Mouse (Mus musculus) brain, embryonic 14.5 days (tissue): ENCODE results near the gene Samhd1.

Experiments used
- CTCF ChIP-seq: fragments of 200-500 bp; IDR thresholded peaks from 2 replicates; pipeline ENCODE4 v1.5.1; 2012; ENCODE audit warnings: inconsistent platforms, mild to moderate bottlenecking, moderate library complexity, borderline replicate concordance; ENCODE audit not compliant: insufficient read depth, insufficient read length; ENCODE audit errors: extremely low read depth
- POLR2A ChIP-seq: fragments of 200-500 bp; IDR thresholded peaks from 2 replicates; pipeline ENCODE4 v1.6.1; 2012; ENCODE audit warnings: mild to moderate bottlenecking, inconsistent platforms, borderline replicate concordance; ENCODE audit not compliant: poor library complexity, insufficient read depth, insufficient read length, severe bottlenecking; ENCODE audit errors: extremely low read depth

- TF ChIP-seq CTCF (no peak), POLR2A (no peak)
Measured at GRCm38 (mm10) chr2:157069755-157070315, 65.2 kb downstream of the Samhd1 start.
